Mouse (Mus musculus) neural tube, embryonic 14.5 days (tissue): ENCODE measurements at regions not wholly inside any gene's neighbourhood (a gene's known extent, or its start where the extent isn't known, plus 50 kb on each side); places are given as distances from the start of the nearest gene placed in this dataset.

Experiments used
- ATAC-seq: fragments of 200-750 bp; cut with Nextera tagmentation; 2 replicates; pipeline ENCODE4 v1.8.0; 2017; ENCODE audit warnings: low read depth, mild to moderate bottlenecking, moderate TSS enrichment, moderate library complexity
- H3K27ac ChIP-seq: fragments of 300-500 bp; sonication (generic); 2 replicates; pipeline ENCODE4 v1.5.1; 2014; ENCODE audit warnings: low read depth, mild to moderate bottlenecking, control low read depth, low read length, moderate library complexity, mixed read lengths
- H3K27me3 ChIP-seq: fragments of 300-500 bp; sonication (generic); 2 replicates; pipeline ENCODE4 v1.6.1; 2014; ENCODE audit warnings: low read length; ENCODE audit not compliant: control insufficient read depth, insufficient read depth
- H3K36me3 ChIP-seq: fragments of 300-500 bp; sonication (generic); 2 replicates; pipeline ENCODE4 v1.6.1; 2014; ENCODE audit warnings: low read length, mixed read lengths; ENCODE audit not compliant: control insufficient read depth, insufficient read depth
- H3K4me1 ChIP-seq: fragments of 300-500 bp; sonication (generic); 2 replicates; pipeline ENCODE4 v1.6.1; 2014; ENCODE audit warnings: low read length; ENCODE audit not compliant: control insufficient read depth, insufficient read depth
- H3K4me2 ChIP-seq: fragments of 300-500 bp; sonication (generic); 2 replicates; pipeline ENCODE4 v1.6.1; 2014; ENCODE audit warnings: mild to moderate bottlenecking, low read depth, low read length, control low read depth
- H3K4me3 ChIP-seq: fragments of 300-500 bp; sonication (generic); 2 replicates; pipeline ENCODE4 v1.5.1; 2014; ENCODE audit warnings: low read depth, low read length, control low read depth, mixed read lengths
- H3K9ac ChIP-seq: fragments of 300-500 bp; sonication (generic); replicated peaks from 2 replicates; pipeline ENCODE4 v1.6.1; 2014; ENCODE audit warnings: low read depth, mild to moderate bottlenecking, control low read depth, low read length, mixed read lengths
- H3K9me3 ChIP-seq: fragments of 300-500 bp; sonication (generic); 2 replicates; pipeline ENCODE4 v1.6.1; 2016; ENCODE audit warnings: low read length; ENCODE audit not compliant: control insufficient read depth
- WGBS: fragments of 180-500 bp; shearing (Covaris S2); extraction: QIAGEN DNeasy Blood & Tissue Kit; methylation state at CpG from one replicate; pipeline ENCODE4 v1.1.7; 2014; 5-methylcytosine and 5-hydroxymethylcytosine counted together

DNA sequence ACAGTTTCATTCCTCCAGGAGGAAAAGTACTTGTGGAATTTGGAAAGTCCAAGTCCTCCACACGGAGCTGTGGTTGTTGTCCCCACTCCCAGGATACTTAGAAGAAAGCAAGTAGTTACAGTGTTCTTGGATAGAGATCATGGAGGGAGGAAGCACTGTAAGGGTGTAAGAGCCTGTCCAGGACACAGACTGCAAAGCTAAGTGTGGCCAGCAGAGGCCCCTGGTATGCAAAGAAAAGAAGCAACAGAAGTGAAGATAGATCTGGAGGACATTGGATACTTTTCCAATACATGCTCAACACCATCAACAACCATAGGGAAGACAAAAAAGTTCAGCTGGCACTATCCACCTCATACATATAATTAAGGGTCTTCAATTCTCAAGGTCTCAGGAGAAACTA, 197.4 kb downstream of the Meis1 start:
- H3K27ac ChIP-seq: no peak overlapping the region

DNA sequence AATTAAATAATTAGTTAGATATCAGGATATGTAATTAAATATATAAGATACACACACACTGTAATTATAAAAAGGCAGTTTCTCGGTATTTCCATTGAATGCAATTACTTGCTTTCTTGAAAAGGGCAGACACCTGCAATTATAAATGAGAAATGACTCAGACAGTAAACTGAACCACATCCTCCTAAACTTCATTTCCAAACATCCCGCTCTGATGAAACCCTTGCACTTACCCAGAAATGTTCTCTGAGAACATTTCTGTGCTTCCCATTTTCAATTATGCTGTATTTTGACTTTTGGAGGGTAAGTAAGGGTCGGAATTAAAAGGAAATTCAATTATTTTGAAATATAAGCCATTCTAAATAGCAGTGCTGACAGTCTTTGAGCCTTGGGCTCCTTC, 204.7 kb downstream of the Meis1 start:
- Histone ChIP-seq H3K9ac (no peak overlapping the region), H3K4me2 (no peak overlapping the region), H3K36me3 (no peaks in the 10 kb centered on the region), H3K4me3 (no peak overlapping the region), H3K4me1 (no peaks in the 10 kb centered on the region), H3K9me3 (no peaks in the 10 kb centered on the region), H3K27ac (no peak overlapping the region), H3K27me3 (no peaks in the 10 kb centered on the region)
- WGBS: 95% methylated on average over 3 of the region's 3 CpGs
- ATAC-seq: no peak

More for the DNA sequence above, 197.4 kb downstream of the Meis1 start:
- Histone ChIP-seq H3K36me3 (no peaks in the 10 kb centered on the region), H3K27me3 (no peaks in the 10 kb centered on the region), H3K4me2 (no peak overlapping the region), H3K4me1 (no peaks in the 10 kb centered on the region), H3K9me3 (0 out of 2 replicates have a peak, but pooled peaks cover 3% of the 10 kb centered on the region), H3K4me3 (no peak overlapping the region), H3K9ac (no peak overlapping the region)
- WGBS: 38% methylated on average over 1 of the region's 1 CpGs
- ATAC-seq: no peak

DNA sequence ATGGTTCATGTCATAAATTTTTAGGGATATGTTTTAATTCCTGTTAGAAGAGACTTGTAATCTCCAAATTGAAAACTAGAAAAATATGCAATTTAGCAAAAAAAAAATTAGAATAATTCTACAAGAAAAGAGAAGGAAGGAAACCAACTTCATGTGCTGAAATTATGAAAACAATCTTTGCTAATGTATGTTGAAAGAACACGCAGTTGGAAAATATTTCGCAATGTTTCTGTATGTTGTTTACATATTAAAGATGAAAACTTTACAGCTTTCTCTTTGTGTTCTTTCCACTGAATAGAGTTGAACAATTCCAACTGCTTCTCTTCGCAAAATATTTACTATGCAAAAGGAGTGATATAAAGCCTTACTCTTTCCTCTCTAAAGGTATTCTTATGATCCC, 251.3 kb downstream of the Meis1 start:
- Histone ChIP-seq H3K36me3 (no peaks in the 10 kb centered on the region), H3K4me3 (no peak overlapping the region), H3K27me3 (no peaks in the 10 kb centered on the region), H3K27ac (no peak overlapping the region), H3K9me3 (no peaks in the 10 kb centered on the region), H3K9ac (no peak overlapping the region), H3K4me2 (no peak overlapping the region), H3K4me1 (no peaks in the 10 kb centered on the region)
- no peak for ATAC-seq
- 96% methylated on average over 3 of the region's 3 CpGs for WGBS

DNA sequence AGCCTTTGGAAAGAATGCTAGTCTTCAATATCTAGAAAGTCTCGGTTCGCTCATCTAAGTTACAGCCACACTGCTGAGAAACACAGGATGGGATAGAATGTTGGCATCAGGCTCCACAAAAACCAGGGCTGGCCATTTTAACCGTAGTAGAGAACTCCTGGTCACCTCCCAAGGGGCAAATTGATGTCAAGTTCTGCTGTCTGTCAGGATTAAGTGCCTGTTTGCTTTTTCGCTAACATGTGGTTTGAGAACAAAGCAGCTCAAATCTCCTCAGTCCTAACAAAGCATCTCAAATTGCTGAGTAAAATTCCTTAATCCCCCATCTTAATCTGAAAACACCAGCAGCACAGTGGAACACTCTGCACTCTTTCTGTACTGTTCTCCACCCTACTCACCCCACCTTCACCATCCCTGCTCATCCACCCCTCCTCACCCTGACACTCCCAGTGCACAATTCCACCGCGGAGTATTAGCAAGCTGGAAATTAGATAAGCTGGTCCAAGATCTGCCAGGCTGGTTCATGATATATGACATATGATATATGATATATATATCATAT, 252.2 kb downstream of the Meis1 start:
- ATAC-seq: no peak
- WGBS: 55% methylated on average over 6 of the region's 6 CpGs
- no peak overlapping the region for H3K27ac ChIP-seq

DNA sequence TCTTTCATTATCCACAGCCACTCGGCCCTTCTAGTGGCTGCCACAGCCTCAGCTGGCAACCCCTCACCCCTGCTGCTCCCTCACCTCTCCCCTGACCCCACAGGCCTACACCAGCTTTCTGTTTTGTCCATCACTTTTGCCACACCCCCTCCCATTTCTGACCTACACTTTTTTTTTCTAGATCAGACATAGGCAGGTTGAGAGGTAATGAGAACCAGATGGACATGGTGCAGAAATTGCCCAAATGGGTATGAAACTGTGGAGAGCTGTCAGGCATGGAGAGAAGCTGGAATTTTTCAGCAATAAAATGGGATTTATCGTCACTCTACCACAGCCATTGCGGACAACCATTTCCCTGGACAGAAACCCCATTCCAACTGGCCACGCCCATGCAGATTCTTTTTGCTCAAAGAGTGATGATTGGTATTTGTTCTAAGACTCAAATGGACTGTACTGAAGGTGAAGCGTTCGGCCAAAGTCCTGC, 260.2 kb downstream of the Meis1 start:
- no peak overlapping the region for H3K9ac ChIP-seq
- H3K4me3 ChIP-seq: no peak overlapping the region

More for the DNA sequence above, 252.2 kb downstream of the Meis1 start:
- H3K9ac ChIP-seq: no peak overlapping the region
- H3K4me1 ChIP-seq: no peaks in the 10 kb centered on the region
- no peaks in the 10 kb centered on the region for H3K27me3 ChIP-seq
- H3K9me3 ChIP-seq: no peaks in the 10 kb centered on the region
- no peak overlapping the region for H3K4me3 ChIP-seq
- no peaks in the 10 kb centered on the region for H3K36me3 ChIP-seq
- no peak overlapping the region for H3K4me2 ChIP-seq

DNA sequence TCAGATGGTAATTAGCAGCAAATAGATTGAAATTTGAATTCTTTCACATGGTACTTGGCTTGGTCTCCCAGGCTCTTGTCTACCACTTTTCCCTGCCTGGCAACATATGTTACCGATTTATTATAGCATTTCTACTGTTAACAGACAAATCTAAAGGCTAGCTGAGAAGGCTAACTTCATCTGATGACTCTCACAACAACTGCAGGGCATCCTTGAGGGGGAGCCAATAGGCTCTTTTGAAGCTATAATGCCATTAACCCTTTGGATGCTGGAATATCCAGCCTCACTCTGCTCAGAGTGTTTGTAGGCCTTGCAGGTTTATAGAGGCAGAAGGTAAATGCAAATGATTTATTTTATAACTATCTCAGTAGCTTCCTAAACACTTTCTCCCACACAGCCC, 262.2 kb downstream of the Meis1 start:
- no peak overlapping the region for H3K9ac ChIP-seq
- ATAC-seq: no peak
- no peak overlapping the region for H3K4me3 ChIP-seq
- H3K27ac ChIP-seq: no peak overlapping the region
- H3K4me2 ChIP-seq: no peak overlapping the region
- no peaks in the 10 kb centered on the region for H3K36me3 ChIP-seq
- 19% methylated on average over 1 of the region's 1 CpGs for WGBS
- no peaks in the 10 kb centered on the region for H3K27me3 ChIP-seq
- no peaks in the 10 kb centered on the region for H3K9me3 ChIP-seq
- peaks cover 21% of the 10 kb centered on the region for H3K4me1 ChIP-seq

More for the DNA sequence above, 260.2 kb downstream of the Meis1 start:
- H3K27ac ChIP-seq: no peak overlapping the region
- ATAC-seq: no peak
- no peak overlapping the region for H3K4me2 ChIP-seq
- no peaks in the 10 kb centered on the region for H3K9me3 ChIP-seq
- H3K4me1 ChIP-seq: peaks cover 15% of the 10 kb centered on the region
- H3K27me3 ChIP-seq: no peaks in the 10 kb centered on the region
- WGBS: 45% methylated on average over 6 of the region's 6 CpGs
- H3K36me3 ChIP-seq: no peaks in the 10 kb centered on the region

DNA sequence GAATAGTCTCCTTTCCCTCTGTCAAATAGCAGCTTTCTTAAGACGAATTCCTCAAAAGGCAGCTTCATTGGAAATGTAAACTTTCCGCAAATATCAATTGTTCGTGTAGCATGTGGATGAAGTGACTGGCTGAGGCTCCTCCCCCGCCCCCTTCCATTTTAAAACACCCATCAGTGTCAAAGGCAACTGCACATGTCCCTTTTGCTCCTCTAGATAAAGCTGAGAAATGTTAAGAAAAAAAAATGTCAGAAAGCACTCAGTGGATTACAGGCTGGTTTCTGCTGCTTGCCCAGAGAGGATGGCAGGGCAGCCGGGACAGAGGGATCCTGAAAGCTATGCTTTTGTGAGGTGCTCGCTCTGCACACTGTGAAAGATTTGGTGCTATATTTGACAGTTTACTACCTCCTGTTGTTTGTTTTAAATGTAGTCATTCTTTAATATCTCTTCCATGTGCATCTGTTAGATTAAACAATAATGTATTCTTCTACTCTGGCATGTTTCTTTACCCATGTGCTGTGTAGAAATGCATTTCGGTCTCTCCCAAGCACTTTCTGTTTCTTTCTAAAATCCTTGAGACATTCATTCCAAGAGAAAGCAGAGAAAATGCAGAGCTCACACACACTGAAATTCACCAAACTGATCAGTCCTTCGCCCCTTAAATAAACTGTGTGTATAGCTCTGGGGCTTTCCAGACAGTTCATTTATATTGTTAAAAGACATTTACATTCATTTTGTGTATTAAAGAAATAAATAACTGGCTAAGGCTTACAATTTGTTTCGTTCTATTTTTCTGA, 263.9 kb downstream of the Meis1 start:
- Histone ChIP-seq H3K36me3 (no peaks in the 10 kb centered on the region), H3K9ac (peak overlapping the region; percentile 49; the same call in 1 of the 2 replicates), H3K27me3 (no peaks in the 10 kb centered on the region), H3K4me2 (peak overlapping the region; percentile 48), H3K4me1 (peaks cover 30% of the 10 kb centered on the region), H3K4me3 (peak overlapping the region; percentile 9; the same call in 1 of the 2 replicates), H3K9me3 (no peaks in the 10 kb centered on the region), H3K27ac (peak overlapping the region; percentile 69)
- WGBS: 19% methylated on average over 9 of the region's 9 CpGs
- ATAC-seq: peak; percentile 21; the same call in 1 of the 2 replicates

DNA sequence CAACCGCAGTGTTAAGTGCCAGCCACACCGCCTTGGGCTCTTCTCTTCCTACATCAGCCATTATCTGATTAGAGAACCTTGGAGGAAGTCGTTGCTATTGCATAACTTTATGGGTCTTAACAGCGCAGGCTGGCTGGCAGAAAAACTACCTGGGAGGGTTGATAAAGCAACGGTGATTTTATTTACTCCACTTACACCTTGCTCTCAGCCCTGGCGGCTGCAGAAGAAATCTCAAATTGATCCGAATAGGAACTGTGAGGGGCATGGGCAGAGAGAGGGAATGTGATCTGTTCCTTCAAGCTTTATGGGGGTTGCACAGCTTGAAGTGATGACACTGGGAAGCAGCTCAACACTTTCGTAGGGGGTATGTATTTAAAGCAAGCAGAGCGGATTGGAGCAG, 264.9 kb downstream of the Meis1 start:
- Histone ChIP-seq H3K27ac (peak overlapping the region; percentile 77), H3K9me3 (no peaks in the 10 kb centered on the region), H3K4me2 (peak overlapping the region; percentile 48), H3K36me3 (no peaks in the 10 kb centered on the region), H3K4me3 (peak overlapping the region; percentile 8; the same call in 1 of the 2 replicates), H3K9ac (peak overlapping the region; percentile 49; the same call in 1 of the 2 replicates), H3K27me3 (no peaks in the 10 kb centered on the region), H3K4me1 (peaks cover 40% of the 10 kb centered on the region)
- ATAC-seq: peak; percentile 32
- WGBS: 8% methylated on average over 9 of the region's 9 CpGs

DNA sequence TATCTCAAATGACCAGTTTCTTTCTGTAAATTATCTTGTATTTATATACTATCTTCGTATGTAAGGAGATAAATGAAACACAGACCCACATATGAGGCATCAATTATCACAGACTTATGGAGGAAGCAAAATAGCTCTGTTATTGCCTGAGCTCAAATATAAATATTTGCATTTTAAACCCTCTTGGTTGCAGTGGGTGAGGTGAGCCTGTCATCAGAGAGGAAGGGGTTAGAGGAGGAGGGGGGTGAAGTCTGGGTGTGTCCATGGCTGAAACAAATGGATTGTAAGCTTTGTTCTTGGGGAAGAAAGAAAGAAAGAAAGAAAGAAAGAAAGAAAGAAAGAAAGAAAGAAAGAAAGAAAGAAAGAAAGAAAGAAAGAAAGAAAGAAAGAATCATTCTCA, 265.5 kb downstream of the Meis1 start:
- ATAC-seq: no peak
- Histone ChIP-seq H3K9me3 (no peaks in the 10 kb centered on the region), H3K4me3 (no peak overlapping the region), H3K9ac (no peak overlapping the region), H3K27me3 (no peaks in the 10 kb centered on the region), H3K36me3 (no peaks in the 10 kb centered on the region), H3K27ac (no peak overlapping the region), H3K4me2 (0 out of 2 replicates have a peak overlapping the region, but pooled peaks have one; percentile 32), H3K4me1 (peaks cover 46% of the 10 kb centered on the region)
- WGBS: 53% methylated on average over 1 of the region's 1 CpGs
